19 mouse cellular contexts compared by ENCODE assay signal in the genomic region with DNA sequence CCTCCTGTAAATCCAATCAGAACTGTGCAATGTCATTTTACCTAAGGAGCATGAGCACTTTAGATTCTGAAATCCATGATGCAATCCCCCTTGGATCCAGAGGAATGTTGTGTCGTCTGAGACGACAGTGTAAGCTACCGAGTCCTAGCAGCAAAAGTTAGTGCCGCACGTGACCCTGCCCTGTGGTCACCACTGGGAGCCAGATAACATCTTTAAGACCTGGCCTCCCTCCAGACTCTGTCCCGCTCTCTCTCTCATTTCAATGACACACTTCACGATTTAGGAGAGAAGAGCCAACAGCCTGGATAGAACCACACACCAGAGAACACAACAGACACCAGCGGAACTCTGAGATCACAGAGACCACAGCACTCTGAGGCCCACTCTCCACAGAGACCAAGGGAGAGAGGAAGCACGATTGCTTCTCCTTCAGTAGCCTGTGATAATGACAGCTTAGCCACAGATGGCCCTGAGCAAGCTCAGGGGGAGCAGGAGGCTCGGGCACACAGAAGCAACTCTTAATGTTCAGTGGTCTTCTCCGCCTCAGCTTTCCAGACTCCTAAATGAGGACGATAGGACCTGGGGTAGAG. TPM values are rescaled to one million over a fixed set of nuclear protein-coding genes. Genes with fewer than 3 reads are reported as not detected.
DNase-seq lines count a peak whose midpoint lies in the region; ATAC-seq and TF ChIP-seq lines count a peak whose summit lies in the region.
"Had no signal": no experiment of that assay in that cellular context is flagged by ENCODE, and none has a peak within 500 bp of the region (broad histone marks: within the 10 kb centered on the region; RNA-seq: fewer than 3 reads in every experiment).

No protein-coding gene starts in this region.

- no peak overlapping the region for H3K27ac ChIP-seq in forebrain, embryonic 11.5 days (ENCODE audit: low read depth, low read length)
- H3K27ac ChIP-seq: embryonic facial prominence, embryonic 12.5 days; gastrocnemius, adult 2 months; hindbrain, embryonic 14.5 days; intestine, embryonic 15.5 days; liver, embryonic 12.5 days had no signal

- no peak overlapping the region for H3K9ac ChIP-seq in forebrain, embryonic 11.5 days (ENCODE audit: low read length)
- H3K9ac ChIP-seq: embryonic facial prominence, embryonic 12.5 days; hindbrain, embryonic 14.5 days; intestine, embryonic 15.5 days; liver, embryonic 12.5 days; lung, embryonic 14.5 days had no signal

- DNase-seq in thymus, postnatal 0 days (ENCODE audit: low spot score) = peak; percentile 19
- no peak for DNase-seq in thymus, postnatal 14 days
- peak; percentile 17 for DNase-seq in MN1 (ENCODE audit: low spot score)
- DNase-seq in kidney, adult 9 months = peak; percentile 51
- DNase-seq in forebrain, embryonic 11.5 days (ENCODE audit: low spot score) = no peak
- DNase-seq in layer of hippocampus, adult 11-12 months (ENCODE audit: low spot score) = no peak
- DNase-seq: adrenal gland, postnatal 10 days; cerebellum, adult 2 months; gastrocnemius, adult 2 months; heart, adult 11 months; layer of hippocampus, adult 9-11 months; lung, embryonic 14.5 days; right cerebral cortex, postnatal 25 days had no signal

- 89% methylated on average over 12 of the region's 12 CpGs for WGBS in forebrain, embryonic 11.5 days

- peaks cover 3% of the 10 kb centered on the region for H3K4me1 ChIP-seq in forebrain, embryonic 11.5 days (replicated peaks; ENCODE audit: control insufficient read depth, insufficient read depth, low read length)

- H3K79me2 ChIP-seq in myocyte (ENCODE audit: control insufficient read depth, insufficient read depth) = no peaks in the 10 kb centered on the region

- no peaks in the 10 kb centered on the region for H3K9me3 ChIP-seq in forebrain, embryonic 11.5 days (ENCODE audit: control insufficient read depth, low read length)
- H3K9me3 ChIP-seq: embryonic facial prominence, embryonic 12.5 days; intestine, embryonic 15.5 days; liver, embryonic 12.5 days had no signal

- no peak overlapping the region for H3K4me3 ChIP-seq in myocyte
- no peak overlapping the region for H3K4me3 ChIP-seq in forebrain, embryonic 11.5 days (ENCODE audit: low read depth, low read length)
- H3K4me3 ChIP-seq: embryonic facial prominence, embryonic 12.5 days; gastrocnemius, adult 2 months; intestine, embryonic 15.5 days; liver, embryonic 12.5 days had no signal

- no peak overlapping the region for H3K4me2 ChIP-seq in myocyte (ENCODE audit: low read depth)
- H3K4me2 ChIP-seq in forebrain, embryonic 11.5 days (ENCODE audit: low read depth, low read length, severe bottlenecking) = no peak overlapping the region
- H3K4me2 ChIP-seq: embryonic facial prominence, embryonic 12.5 days; hindbrain, embryonic 14.5 days; intestine, embryonic 15.5 days; liver, embryonic 12.5 days; lung, embryonic 14.5 days had no signal

- H3ac ChIP-seq in myocyte (ENCODE audit: control insufficient read depth, insufficient read length) = no peak overlapping the region

- no peak for TF ChIP-seq POLR2A in myocyte (IDR thresholded peaks at IDR 0.05; ENCODE audit: insufficient read length, low read depth)

- H3K36me3 ChIP-seq in myocyte (ENCODE audit: control insufficient read depth, insufficient read depth) = no peaks in the 10 kb centered on the region
- no peaks in the 10 kb centered on the region for H3K36me3 ChIP-seq in forebrain, embryonic 11.5 days (ENCODE audit: control insufficient read depth, insufficient read depth, low read length)
- H3K36me3 ChIP-seq: embryonic facial prominence, embryonic 12.5 days; intestine, embryonic 15.5 days; liver, embryonic 12.5 days had no signal

- peaks cover 28% of the 10 kb centered on the region for H3K27me3 ChIP-seq in myocyte (ENCODE audit: control insufficient read depth, insufficient read depth, insufficient read length)
- peaks cover 34% of the 10 kb centered on the region for H3K27me3 ChIP-seq in forebrain, embryonic 11.5 days (ENCODE audit: control insufficient read depth, insufficient read depth, low read length)

- ATAC-seq in forebrain, embryonic 11.5 days (replicated peaks; ENCODE audit: low FRiP score) = no peak
- ATAC-seq: forebrain, embryonic 16.5 days; intestine, embryonic 15.5 days; liver, embryonic 12.5 days had no signal

TF ChIP-seq in myocyte, 11 proteins besides CTCF, POLR2A, EP300 and RAD21:
- TF ChIP-seq USF1 (IDR thresholded peaks at IDR 0.05; ENCODE audit: low read depth) (peak; percentile 4), MYOG (IDR thresholded peaks at IDR 0.05; ENCODE audit: control insufficient read depth in 1 of 3, insufficient read depth in 1 of 3, insufficient read length in 2 of 3, low read depth in 2 of 3) (no peak)

RNA-seq across cellular contexts. Expression of gene St14, which starts 3.7 kb away (rescaled TPM):
- polyA plus RNA-seq in thymus, postnatal 0 days (2015; fragmentation: Nextera tagmentation; extraction: Ambion mirVana) = 11.0 and 11.6 TPM in 2 replicates
- polyA plus RNA-seq in myocyte (2012; fragmentation: generic; extraction: Trizol) = 0.02 TPM
- polyA plus RNA-seq in forebrain, embryonic 11.5 days (2014; fragmentation: Nextera tagmentation; extraction: Ambion mirVana) = 2.7 and 3.7 TPM in 2 replicates

Comparison
In these comparisons a context has a peak if more than half of its experiments do, and no peak if none do; other contexts are left out.
1. DNase-seq: peak in thymus, postnatal 0 days (single experiment), MN1 (single experiment) and kidney, adult 9 months (single experiment); none in thymus, postnatal 14 days (single experiment), forebrain, embryonic 11.5 days (single experiment) and layer of hippocampus, adult 11-12 months (single experiment).